Mouse (Mus musculus): ENCODE measurements at regions not wholly inside any gene's neighbourhood (a gene's known extent, or its start where the extent isn't known, plus 50 kb on each side); places are given as distances from the start of the nearest gene placed in this dataset.

DNA sequence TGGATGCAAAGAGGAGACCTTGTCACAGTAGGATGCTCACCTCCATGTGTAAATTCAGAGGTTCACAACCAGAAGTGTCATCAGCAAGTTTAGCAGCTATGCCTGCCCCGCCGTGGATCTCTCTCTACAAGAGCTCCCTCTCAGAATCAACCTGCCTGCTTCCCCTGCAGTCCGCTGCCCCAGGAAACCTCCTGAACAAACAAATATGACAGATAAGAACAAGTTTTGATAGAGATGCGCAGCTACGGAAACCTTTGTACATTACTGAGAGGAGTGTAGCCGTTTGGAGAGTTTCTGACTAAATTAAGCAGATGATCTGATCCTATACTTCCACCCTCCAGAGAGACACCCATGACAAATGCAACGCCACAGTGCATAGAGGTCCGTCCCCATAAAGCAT, 88.8 kb upstream of the Cadm1 start:
- no peak for DNase-seq

DNA sequence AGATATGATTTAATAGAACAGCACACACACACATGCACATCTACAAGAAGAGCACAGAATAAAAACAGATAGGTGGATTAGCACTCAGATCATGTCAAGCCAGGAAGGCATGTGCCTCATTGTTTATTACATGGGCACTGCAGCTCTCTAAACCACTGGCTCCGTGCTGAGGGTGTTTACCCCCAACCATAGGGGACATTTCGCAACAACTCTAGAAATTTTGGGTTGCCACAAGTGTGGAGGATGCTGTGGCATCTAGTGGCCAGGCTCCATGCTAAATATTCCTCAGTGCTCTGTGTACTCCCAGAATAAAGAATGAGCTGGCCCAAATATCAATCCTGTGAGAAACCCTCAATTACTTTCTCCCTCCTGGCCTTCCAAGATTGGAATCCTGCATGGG, 85.8 kb upstream of the Cadm1 start:
- no peak for DNase-seq

DNA sequence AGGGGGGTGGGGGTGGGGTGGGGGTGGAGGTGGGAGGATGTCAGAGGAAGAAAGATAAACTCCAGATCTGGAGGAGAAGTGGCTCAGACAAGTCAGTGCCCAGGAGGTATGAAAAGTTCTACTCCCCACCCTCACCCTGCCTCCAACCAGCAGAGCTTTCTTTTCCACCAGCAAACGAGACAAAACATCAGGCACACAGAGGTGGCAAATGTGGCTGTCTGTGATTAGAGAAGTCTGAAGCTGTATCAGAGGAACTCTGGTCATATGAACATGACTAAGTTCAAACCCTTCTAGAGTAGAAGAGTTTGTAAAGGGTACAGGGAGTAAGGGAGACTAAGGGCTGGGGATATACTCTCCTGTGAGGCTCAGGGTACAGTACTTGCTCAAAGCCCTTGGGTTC, 85.2 kb upstream of the Cadm1 start:
- DNase-seq: no peak

DNA sequence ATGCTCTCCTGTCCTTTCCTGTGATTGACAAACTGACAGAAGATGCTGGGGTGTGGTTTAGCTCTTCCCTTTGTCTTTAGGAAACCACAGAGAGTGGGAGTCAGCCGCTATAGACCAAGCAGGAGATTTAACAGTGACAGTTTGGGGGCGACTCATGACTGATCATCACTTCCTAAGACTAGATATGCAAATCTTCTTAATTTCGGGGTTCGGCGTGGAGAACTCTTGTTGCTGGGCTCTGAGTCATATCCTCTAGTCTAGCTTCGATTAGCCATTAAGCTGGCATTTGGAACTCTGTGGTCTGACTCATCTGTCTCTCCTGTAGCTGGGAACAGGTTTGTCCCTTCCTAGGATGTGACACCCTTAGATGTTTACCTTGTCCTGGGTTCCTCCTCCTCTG, 84.6 kb upstream of the Cadm1 start:
- peak; percentile 45 for DNase-seq

DNA sequence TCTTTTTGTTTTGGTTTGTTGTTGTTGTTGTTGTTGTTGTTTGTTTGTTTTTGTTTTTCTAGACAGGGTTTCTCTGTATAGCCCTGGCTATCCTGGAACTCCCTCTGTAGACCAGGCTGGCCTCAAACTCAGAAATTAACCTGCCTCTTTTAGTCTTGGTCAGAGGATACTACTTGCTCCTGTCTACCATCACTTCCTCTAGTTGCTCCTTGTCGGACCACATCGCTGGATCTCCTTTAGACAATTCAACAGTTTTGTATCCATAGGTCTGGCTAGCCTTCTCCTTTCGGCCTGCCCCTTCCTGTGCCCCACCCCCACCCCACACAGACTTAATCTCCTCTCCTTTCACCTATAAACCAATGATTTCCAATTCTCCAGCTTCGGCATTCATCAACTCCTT, 77.2 kb upstream of the Cadm1 start:
- no peak for DNase-seq

DNA sequence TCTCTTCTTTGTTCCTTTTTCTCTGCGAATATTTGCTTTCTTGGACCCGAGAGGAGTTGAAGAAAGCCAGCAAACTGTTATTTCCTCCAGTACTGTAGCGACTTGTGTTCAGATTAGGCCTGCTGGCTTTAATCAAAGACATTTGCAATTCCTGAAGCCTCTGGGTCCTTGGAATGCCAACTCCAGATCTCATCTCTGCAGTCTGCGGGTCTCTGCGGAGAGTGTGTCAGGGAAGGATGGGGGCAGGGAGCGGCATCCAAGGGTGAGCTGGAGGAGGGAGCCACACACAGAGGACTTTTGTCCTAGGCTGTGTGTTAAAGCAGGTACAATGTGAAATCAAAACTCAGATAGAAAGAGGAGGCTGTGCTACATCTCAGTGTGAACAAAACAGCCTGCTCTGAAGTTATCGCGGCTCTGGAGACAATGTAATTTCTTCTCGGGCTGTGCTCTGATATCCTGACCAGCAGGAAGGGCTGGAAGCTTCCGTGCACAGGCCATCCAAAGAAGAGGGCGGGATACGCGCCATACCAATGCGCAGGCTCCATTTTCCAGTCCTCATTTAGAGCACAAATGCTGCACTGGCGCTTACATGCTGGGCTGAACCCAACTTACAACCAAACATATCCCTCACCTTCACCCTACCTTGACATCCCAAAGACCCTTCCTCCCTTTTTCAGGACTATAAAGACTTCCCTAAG, 71.1 kb upstream of the Cadm1 start:
- no peak for DNase-seq

DNA sequence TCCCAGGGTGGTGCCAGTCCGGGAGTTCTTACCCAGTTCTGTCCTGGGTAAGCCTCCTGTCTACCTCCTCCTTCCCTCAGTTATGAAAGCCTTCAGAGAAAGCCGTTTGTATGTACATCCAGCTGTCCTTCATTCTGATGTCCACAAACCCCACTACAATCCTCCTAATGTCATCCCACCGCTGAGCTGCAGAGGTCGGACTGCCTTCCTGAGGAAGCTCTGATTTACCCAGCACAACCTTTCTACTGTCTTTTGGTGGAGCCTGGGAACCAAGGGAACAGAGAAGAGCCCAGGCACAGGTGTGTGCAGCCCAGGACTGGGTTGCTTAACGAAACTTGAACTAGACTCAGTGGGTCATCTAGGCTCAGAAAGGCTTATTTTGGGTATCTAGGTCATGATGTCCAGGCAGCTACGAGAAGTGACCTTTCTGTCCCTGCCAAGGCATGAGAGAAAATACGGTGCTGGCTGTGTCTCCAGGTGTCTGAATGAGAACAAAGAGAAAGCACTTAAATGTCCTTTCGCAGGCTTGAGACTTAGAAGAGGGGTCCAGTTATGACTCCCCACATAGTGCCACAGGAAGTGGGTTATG, 70.4 kb upstream of the Cadm1 start:
- no peak for DNase-seq

DNA sequence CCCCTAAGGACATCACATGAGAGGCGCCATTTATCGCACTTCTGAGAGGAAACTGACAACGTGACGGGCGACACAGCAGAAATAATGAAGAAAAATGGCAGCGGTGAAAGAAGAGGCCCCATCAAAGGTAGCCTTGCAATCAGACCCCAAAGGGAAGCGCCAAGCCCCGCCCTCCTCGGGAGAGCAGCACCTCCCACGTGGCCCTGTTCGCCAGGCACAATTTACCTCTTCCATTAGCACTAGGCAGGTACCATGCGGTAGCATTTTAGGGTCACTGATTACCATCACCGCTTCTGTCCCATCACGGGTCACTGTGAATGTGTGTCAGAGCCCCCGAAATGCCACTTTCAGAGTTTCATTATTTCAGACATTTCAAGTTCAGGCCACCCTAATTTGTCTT, 69.7 kb upstream of the Cadm1 start:
- no peak for DNase-seq

DNA sequence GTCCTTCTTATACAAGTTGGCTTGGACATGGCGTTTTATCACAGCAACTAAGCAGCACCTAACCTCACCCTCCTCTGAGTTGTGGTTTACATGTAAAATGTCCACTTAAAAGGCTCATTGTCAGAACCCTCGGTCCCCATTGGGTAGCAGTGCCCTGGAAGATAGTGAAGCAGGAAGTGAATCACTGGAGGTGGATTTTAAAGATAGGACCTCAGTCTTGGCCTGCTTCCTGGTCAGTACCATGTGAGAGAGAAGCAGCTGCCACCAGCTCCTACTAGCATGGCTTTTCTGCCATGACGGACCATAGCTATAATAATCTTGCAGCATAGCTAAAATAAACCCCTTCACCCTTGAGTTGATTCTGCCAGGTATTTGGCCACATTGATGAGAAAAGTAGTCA, 68.1 kb upstream of the Cadm1 start:
- no peak for DNase-seq

DNA sequence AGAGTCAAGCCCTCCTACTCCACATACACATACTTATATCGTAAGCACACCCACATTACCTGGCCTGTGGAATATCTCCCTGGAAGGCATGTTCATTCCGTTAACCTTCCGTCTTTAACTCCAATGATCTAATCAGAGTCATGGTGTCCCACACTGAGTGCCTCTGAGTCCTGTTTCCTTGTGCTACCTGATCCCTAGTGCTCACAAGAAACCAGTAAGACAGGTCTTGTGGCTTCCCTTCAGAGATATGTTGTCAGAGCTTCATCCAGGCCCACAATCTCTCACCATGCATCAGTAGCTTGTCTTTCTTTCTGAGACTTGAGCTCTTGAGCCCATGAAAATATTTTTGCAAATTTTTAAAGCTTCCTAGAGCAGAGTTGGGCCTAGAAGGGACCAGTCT, 63.2 kb upstream of the Cadm1 start:
- no peak for DNase-seq

DNA sequence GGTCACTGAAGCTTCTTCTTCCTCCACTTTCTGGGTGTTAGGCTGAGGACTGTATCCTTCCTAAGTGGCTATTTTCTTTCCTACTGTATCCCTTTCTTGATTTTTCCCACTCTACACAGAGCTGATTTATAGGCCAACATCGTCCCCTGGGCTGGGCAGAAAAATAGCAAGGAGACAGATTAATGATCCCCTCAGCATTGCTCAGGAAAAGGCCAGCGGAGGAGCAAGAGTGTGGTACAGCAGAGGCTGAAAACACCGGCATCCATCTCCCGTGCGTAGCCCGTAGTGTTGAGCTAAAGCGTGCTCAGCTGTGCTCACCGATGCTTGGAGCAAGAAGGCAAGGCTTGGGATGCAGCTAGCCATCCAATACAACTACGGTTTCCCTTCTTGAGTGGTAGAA, 62.2 kb upstream of the Cadm1 start:
- no peak for DNase-seq

DNA sequence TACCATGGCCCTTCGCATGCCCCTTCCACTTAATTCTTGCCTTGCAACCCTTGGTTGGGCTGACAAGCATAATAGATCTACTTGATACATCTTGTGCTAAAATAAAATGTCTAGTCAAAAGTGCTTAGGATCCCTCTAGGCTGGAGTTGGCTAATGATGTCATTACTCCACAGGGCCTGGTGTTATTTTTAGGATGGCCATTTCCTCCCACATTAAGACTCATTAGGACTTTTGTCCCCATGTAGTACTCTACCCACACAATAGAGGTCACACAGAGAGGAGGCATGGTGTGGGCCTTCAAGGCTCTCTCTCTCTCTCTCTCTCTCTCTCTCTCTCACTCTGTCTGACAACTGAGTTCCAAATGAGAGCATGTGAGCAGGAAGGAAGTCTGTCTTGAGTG, 60.4 kb upstream of the Cadm1 start:
- DNase-seq: no peak

DNA sequence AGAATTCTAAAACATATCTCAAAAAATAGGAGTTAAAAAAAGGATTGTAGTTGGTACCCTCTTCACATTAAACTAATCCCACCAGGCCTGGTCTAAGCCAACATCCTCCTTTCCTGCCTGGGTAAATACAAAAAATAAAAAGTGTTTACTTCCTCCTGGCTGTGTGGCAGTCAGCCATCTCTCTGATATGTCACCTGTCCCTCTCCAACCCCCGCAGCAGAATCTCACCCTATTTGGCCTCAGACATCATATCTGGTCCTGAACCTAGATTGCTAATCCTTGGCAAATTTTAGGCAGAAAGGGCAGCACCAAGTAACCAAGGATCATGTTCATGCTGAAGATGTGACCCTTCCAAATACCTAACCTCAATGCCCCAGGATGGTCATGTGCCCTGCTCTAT, 59.2 kb upstream of the Cadm1 start:
- no peak for DNase-seq

DNA sequence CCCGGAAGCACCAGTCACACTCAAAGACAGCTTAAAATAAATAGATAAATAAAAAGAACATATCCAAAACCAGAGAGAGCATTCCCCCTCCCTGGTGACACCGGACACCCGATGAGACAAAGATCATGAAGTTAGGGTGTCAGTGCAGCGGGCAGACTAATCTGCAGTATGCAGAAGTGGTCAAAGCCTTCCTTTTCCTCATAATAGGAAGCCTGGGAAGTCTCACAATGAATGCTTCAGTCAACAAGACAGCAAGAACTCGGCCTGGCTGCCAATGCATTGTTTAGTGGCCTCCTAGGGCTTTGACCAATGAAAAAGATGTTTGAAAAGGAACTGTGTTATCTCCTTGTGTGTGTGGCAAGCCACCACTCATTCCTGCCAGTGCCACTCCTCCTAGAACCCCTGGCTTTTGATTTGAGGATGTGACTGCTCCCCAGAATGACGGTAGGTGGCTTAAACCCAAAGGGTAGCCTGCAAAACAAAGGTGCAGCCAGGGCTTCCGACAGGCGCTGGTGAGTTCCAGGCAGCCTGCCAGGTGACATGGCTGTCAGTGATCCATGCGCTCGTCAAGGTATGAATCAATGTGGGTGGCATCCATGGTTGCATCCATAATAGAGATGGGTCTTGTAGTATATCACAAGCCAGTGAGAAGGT, 58.1 kb upstream of the Cadm1 start:
- no peak for DNase-seq

DNA sequence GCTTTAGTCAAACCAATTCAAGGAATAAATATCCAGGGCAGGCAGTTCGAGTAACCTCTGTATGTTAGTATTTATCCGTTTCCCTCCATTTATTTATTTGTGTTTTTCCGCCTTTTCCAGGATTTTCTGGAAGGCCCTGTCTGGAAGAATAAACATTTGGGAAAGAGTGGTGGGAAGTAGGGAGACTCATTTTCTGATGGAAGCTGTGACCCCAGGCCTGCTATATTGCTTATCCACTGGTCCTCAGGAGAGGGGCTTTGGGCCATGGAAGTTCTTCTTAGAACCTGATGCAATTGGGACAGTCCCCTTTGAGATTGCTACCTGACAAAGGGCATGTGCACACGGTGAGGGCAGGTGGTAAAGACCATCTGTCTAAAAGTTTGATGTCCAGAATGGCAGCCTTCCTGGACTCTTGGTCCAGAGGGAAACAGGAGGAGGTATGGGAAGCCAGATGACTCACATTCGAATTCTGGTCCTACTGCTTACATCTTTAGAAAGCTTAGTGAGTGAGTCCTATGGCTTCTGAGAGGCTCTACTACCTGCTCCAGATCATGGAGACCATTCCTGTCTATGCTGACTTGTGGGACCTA, 56.1 kb upstream of the Cadm1 start:
- DNase-seq: no peak

DNA sequence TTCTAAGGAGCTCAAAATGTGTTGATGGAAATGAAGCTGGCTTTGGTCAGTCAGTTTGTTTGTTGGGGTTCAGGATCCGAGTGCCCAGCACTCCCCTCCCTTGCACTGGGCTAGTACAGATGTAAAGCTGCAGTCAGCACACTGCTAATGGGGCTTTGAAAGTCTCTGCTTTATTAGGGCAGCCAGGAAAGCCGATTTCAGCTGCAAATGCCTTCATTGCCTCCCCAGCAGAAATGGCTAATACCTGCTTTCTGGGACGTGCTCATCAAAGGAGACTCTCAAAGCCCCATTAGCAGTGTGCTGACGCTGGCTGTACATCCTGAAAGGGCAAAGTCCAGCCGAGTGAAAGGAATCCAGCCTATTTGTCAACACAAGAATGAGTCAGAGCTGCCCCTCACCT, 55.2 kb upstream of the Cadm1 start:
- DNase-seq: no peak

DNA sequence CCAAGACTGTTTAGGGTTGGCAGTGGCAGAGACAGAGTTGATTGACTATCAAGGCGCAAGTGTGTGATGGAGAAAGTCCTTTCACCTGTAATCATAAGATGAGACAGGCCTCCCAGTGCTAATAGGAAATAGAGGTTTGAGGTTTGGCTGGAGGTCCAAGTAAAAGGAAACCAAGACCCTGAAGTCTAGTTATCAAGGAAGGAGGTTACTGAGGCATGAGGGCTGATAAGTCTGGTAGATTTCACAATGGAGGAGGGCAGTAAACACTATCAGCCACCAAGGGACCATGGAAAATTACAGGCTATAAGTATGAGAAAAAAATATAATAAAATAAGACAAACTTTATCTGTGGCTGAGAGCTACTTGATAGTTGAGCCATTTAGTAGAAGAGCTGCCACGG, 52.1 kb upstream of the Cadm1 start:
- DNase-seq: no peak

All from right cerebral cortex, adult 18-20 months (tissue).